Mouse (Mus musculus): Measurements from ENCODE around the gene Dbi.

DNA sequence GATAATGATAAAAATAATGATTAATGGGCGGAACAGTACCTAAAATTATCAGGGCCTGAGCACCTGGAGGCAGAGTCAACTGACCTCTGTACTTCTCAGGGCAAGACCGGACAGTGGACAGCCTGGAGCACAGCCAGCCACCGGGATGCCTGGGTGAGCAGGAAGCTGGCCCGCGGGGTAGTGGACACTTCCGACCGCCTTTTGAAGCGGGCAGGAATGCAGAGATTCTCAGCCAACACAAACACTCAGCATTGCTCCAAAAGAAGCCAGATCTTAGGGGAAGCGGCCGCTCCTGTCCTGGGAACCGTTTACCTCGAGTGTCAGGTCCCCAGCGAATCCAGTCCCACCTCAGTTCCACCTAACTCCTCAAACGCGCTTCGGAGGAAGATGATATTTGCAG lies 48.0 kb downstream of the Dbi start:
- TF ChIP-seq CTCF (IDR thresholded peaks at IDR 0.05; ENCODE audit: low read depth) (no peak), EP300 (IDR thresholded peaks at IDR 0.05; ENCODE audit: low read depth) (no peak)
